Mouse (Mus musculus) left cerebral cortex, postnatal 14 days (tissue): ENCODE results near the gene Mtx1. TPM values are rescaled to one million over a fixed set of nuclear protein-coding genes. Genes with fewer than 3 reads are reported as not detected.

Source experiments
- DNase-seq, 2 experiments: peaks; one replicate each; pipeline ENCODE4 v3.0.0; 2021 to 2022; ENCODE audit warnings: low spot score in 2 of 2, mixed read lengths in 1 of 2
- intact Hi-C: fragments of 180-260 bp; cut with DNase I; formaldehyde crosslinking; loops from one replicate; pipeline ENCODE4 v1.15.1; 2025
- total RNA-seq, 2 experiments: library from RNA; stranded (reverse); gene quantifications; 2 replicates each; pipeline ENCODE4 v1.2.3; 2021

Mtx1 gene
- total RNA-seq, 2 experiments from 2014 or later: 96.9 to 107 TPM

DNA sequence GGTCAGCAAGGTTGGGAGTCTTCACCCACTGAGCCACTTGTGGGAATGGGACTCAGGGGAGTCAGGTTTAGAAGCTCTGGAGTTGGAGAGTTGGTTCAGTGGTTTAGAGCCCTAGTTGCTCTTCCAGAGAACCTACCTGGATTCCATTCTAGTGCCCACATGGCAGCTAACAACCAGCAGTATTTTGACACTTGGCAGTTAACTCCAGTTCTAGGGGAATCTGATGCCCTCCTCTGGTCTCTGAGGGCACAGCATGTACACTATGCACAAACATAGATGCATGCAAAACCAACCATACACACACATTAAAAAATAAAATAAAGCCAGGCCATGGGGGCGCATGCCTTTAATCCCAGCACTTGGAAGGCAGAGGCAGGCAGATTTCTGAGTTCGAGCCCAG lies 33.0 kb downstream of the Mtx1 start:
- no peak for DNase-seq
- intact Hi-C loops: no loop called here

DNA sequence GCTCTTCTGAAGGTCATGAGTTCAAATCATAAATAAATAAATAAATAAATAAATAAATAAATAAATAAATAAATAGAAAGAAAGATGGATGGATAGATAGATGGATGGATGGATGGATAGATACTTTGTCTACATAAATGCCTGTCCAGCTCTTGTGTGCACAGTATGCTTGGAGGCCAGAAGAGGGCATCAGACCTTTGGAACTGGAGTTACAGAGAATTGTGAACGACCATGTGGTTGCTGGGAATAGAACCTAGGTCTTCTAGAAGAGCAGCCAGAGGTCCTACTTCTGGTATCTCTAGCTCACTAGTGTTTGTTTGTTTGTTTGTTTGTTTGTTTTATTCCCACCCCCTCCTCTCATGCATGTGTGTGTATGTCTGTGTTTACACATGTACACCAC lies 33.5 kb downstream of the Mtx1 start:
- DNase-seq: no peak
- intact Hi-C loops: no loop called here

DNA sequence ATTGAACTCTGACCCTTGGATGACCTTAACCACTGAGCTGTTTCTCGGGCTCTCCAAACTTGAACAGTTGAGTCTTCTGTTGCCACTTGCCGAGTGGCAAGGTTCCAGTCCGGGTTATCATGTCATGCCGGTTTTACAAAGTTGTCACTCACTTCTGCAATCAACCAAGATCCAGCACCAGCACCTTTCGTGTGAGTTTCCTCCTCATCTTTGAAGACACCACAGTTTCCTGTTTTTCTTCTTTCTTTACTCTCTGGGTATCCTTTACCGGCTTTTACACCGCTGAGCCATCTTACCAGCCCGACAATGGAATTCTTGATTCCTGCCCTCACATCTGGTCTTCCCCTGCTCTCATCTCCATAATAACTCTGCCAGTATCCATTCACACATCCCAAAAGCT lies 36.5 kb downstream of the Mtx1 start:
- no peak for DNase-seq
- intact Hi-C loops: no loop called here

DNA sequence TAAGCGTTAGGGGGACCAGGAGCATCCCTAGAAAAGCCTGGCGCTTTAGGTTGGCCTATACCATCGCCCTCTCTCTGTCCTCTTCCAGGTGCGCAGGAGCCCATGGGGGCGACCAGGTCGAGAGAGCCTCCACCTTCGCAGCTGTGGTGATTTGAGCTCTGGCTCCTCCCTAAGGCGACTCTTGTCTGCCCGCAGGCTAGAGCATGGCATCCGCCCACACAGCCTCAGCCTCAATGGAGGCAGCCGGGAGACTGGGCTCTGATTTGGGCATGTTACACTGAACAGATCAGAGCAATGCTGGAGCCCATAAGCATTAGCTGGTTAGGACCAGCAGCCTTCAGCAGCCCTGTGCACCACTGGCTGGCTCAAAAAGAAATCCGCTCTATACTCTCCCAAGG lies 38.4 kb downstream of the Mtx1 start:
- DNase-seq: no peak
- intact Hi-C loops: no loop called here

DNA sequence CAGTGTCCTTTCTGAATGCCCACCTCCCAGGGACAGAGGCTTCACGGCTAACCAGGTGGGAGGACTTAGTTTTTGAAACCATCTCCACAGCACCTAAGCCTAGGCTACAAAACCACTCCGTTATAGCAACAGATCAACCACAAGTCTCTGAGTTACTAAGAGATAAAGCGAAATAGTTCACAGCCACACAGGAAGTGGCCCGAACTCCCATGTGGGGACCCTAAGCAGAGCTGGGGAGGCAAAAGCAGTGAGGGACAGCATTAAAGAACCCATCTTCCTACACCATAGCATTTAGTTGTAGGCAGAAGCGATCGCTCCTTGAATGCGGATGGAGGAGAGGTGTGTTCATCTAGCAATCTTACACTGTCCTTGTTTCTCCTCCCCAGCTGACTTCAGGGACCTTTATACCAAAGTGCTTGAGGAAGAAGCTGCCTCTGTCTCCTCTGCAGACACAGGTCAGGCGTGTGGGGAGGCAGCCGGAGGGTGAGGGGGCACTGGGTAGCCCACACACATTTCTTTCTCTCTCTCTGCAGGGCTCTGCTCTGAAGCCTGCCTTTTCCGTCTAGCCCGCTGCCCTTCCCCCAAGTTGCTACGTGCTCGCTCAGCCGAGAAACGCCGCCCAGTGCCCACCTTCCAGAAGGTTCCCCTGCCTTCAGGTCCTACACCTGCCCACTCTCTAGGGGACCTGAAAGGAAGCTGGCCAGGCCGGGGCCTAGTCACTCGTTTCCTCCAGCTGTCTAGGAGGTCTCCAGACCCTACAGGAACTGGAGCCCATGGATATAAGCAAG lies 39.0 kb downstream of the Mtx1 start:
- DNase-seq: no peak
- intact Hi-C loops: no loop called here

DNA sequence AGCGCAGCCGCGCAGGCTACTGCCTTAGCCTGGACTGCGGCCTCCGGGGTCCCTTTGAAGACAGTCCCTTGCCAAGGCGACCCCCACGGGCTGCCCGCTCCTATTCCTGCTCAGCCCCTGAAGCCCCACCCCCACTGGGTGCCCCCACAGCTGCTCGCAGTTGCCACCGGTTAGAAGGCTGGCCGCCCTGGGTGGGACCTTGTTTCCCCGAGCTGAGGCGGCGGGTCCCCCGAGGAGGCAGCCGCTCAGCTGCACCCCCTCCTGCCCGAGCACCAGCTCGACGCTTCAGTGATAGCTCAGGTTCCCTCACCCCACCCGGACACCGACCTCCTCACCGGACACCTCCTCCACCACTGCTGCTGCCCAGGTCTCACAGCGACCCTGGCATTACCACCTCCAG lies 39.7 kb downstream of the Mtx1 start:
- intact Hi-C loops: no loop called here
- DNase-seq: no peak

DNA sequence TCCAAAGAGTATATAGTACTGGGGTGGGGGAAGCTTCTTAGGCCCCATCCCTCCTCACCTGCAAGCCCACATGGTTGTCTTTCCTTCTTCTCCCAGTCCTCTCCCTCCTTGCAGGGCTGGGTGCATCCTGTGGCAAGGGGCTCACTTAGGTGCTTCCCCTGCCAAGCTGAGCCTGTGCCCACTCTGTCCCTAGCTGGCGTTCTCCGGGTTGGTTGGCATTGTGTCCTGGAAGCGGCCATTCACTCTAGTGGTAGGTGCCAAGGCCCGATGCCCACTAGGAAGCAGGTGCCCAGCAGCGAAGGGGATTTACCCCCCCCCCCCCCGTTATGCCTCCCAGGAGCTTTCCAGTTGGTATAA lies 43.0 kb downstream of the Mtx1 start:
- intact Hi-C loops: no loop called here
- no peak for DNase-seq

DNA sequence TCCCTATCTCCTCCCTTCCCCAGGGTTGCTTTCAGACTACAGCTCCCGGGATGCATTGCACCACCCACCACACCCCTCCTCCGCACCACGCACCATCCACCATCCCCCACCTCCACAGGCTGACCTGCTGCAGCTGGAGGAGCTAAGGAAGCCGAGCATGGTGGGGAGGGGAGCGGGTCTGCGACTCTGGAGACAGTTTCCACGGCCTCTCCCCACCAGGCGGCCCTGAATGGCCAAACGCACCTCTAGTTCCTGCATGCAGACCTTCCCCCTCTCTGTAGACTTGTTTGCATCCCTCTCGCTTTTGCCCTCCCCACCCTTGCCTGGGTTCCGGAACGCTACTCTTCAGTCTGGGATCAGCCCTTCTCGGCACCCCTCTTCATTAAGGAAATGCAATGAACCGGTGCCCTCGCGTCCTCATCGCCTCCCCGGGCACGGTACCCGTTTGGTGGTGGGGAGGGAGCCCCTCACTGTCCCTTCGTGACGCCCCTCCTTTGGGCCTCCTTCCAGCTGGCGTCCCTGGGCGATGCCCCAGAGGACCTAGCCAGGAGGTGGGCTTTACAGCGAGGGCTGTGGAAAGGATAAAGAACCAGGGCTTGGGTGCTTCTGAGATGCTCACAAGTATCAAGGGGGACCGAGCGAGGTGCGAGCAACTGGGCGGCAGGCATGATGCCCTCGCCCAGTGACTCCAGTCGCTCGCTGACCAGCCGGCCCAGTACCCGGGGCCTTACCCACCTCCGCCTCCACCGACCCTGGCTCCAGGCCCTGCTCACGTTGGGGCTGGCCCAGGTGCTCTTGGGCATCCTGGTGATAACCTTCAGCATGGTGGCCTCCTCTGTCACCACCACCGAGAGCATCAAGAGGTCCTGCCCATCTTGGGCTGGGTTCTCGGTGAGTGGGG lies 43.6 kb downstream of the Mtx1 start, which contains the start of gene Fam189b:
TSS of gene Fam189b (plus strand) at position 86 of the 901 bp plus-strand sequence.
- DNase-seq: peak; percentile 89 to 93
- intact Hi-C loops: no loop called here

DNA sequence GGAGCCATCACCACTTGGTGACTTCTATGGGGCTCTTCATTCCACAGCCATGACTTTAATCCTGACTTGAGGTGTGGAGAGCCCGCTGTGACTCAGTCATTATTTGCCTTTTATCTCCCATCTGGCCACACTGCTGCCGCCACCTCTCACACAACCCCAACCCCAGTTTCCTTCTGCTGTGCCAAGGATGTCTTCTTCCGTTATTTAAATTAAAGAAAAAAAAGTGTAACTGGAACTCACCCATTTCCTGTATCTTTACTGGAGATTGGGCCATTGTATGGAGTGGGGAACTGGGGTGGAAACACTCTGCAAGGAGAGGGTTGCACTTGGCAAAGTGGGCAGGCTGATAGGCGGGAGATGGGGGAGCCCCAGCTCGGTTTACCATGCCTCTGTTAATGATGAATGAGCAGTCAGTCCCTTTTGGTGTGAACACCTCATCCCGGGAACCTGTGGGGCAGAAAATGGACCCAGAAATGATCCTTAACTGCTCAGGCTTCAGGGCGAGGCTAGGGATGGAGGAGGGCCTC lies 44.3 kb downstream of the Mtx1 start:
- DNase-seq: no peak
- intact Hi-C loops: no loop called here

DNA sequence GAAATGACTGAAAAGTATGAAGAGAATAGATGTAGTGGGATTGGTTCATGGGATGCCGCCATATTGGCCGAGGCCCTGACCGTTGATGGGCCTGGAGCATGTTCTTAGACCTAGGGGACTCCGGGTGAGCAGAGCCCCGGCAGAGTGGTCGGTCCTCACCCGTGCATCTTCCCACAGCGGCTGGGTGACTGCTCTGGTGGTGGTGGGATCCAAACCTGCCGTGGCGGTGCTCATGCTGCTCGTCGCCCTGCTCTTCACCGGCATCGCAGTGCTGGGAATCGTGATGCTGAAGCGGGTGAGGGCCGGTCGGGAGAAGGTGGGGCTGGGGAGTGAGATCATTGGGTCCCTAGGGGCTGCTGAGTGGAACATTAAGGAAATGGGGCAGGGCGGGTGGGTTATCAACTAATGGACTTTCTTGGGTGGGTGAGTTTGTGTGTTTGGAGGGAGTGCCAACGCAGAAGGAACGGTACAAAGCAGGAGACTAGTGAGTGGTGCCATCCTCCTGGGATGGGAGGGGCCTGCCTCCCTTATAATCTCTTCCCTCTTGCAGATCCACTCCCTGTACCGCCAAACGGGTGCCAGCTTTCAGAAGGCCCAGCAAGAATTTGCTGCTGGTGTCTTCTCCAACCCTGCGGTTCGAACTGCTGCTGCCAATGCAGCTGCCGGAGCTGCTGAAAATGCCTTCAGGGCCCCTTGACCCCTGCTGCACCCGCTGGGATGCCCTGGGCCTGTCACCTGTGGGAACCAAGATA lies 45.0 kb downstream of the Mtx1 start:
- intact Hi-C loops: no loop called here

DNA sequence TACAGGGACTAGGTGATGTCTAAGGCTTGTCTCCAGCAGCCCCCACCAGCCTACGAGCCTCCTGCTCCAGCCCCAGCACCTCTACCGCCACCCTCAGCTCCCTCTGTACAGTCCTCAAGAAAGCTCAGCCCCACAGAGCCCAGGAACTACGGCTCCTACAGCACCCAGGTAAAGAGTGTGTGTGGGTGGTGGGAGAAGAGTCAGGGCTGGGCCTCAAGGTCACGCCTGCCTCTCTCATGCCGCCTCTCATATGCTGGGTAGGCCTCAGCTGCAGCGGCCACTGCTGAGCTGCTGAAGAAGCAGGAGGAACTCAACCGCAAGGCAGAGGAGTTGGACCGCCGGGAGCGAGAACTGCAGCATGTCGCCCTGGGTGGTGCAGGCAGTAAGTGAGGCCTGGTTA lies 47.8 kb downstream of the Mtx1 start:
- no peak for DNase-seq
- intact Hi-C loops: no loop called here

More for the DNA sequence above, 45.0 kb downstream of the Mtx1 start:
- no peak for DNase-seq

DNA sequence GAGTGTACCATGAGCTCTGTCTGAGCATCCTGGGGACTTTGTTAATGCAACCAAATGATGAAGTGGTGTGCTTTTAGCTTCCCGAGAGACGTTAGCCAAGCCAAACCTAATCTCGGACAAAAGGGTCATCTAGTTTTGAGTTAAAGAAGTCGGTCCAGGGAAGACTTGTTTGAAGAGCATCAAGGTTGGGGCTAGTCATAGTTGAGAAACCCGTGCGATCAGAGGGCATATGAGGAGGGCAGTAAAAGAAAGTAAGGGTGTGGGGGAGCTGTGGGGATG lies 48.8 kb downstream of the Mtx1 start:
- intact Hi-C loops: no loop called here
- no peak for DNase-seq

DNA sequence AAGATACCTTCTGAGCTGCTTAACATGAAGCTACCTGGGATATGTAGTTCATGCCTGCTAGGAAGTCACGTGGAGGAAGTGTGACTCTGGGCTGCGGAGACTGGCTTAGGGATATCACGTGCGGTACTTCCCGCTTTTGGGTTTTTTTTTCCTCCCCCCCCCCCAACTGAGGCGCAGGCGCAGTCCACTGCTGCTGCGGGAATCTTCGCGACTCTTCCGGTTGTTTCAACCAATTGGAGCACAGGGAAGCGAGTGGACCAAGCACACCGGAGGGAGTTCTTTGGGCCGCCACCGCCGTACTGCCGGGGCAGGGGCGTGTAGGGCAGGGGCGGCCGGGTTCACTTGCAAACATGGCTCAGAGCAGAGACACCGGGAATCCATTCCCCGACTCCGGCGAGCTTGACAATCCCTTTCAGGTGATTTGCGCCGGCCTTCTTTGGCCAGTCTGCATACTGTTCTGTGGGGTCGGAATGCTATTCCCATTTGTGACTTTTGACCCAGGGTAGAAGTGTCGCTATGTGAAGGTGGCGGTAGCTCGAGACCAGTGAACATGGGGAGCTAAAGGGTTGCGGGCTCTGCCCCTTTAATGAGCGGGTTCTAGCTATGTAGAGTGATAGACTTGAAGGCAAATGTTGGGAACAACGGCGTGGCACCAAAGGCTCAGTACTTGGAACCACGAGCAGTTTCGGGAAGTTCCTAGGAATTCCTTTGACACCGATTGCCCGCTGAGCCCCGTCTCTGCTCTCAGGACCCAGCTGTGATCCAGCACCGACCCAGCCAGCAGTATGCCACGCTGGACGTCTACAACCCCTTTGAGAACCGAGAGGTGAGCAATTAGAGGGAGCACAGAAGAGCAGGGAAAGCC lies 49.4 kb downstream of the Mtx1 start, which contains the start of gene Scamp3:
TSS of gene Scamp3 (plus strand) at position 232 of the 865 bp plus-strand sequence.
- DNase-seq: peak; percentile 92 to 96
- intact Hi-C loops: no loop called here

DNA sequence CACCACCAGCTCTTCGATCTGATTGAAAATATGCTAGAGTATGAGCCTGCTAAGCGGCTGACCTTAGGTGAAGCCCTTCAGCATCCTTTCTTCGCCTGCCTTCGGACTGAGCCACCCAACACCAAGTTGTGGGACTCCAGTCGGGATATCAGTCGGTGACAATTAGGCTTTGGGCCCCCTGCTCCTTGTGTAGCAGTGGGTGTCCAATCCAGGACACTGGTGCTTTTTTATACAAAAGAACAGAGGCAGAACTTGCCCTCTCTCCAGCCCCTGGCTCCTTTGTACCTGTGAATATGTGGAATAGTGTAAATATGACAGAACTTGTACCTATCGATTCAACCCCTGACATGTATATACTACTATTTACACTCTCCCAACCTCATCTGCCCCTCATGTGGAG lies 50.5 kb downstream of the Mtx1 start:
- DNase-seq: no peak
- intact Hi-C loops: no loop called here

DNA sequence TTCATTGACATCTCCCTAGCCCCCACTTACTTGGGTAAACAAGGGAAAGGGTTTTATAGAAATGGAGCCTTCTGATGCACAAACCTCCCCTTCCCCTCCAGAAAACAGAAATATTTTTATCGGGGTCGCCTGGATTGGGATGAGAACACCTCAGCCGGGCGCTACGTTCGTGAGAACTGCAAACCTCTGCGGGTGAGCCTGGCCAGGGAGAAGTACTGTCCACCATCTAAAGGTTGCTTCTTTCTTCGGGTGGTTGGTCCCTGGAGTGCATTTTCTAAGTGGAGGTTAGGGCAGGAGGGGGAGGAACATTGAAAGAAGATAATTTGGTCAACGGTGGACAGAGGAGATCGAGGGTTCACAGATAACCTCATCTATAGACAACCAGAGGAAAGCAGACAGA lies 51.3 kb downstream of the Mtx1 start:
- DNase-seq: no peak
- intact Hi-C loops: no loop called here

DNA sequence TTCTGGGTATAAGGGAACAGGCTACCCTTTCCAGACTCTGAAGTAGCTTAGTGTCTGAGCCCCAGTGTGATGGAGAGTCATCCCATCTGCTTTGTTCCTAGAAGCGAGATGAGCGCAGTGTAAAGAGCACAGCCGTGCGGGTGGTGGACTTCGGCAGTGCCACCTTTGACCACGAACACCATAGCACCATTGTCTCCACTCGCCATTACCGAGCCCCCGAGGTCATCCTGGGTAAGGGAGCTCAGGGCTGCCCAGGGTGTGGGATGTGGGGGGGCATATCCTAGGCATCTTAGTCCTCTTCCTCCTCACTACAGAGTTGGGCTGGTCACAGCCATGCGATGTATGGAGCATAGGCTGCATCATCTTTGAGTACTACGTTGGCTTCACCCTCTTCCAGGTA lies 52.0 kb downstream of the Mtx1 start:
- DNase-seq: no peak
- intact Hi-C loops: no loop called here

DNA sequence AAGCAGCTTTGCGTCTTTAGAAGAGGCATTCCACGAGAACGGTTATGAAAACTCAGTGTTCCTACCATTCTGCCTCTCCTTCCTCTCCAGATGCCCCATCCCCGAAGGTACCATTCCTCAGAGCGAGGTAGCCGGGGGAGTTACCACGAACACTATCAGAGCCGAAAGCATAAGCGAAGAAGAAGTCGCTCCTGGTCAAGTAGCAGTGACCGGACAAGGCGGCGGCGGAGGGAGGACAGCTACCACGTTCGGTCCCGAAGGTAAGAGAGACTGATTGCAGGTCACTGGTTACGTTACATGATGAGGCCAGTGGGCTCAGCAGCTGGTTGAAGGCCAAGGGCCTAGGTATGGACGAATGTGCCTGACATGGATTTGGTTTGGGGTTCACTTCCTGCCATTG lies 59.9 kb downstream of the Mtx1 start:
- DNase-seq: no peak
- intact Hi-C loops: no loop called here

DNA sequence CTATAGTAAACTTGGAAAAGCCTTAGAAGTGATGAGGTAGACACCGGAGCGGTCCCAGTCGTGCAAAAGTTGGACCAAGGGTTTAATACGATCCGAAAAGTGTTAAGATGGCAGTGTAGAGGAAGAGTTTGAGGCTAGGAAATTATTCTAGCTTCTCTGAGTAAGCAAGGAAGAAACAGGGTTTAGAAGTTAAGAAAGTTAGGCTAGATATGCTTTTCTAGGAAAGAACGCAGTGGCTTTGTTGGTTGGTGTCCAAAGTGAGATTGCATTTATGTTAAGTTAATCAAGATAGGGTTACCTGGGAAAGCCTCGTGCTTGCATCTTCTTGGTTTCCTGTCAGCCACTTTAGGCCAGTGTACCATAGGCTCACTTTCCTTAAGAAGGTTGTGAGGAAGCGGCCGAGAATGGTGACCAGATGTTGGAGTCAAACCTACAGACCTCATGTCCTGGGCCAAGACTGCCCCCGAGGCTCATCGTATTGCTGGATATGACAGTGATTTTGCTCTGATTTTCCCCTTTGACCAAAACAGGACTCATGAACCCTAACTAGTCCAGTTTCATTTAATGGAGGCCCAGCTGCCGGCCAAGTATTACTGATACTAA lies 61.5 kb downstream of the Mtx1 start:
- no peak for DNase-seq
- intact Hi-C loops: no loop called here
